Mouse (Mus musculus): ENCODE measurements around the gene Ccdc22. TPM values are rescaled to one million over a fixed set of nuclear protein-coding genes. Genes with fewer than 3 reads are reported as not detected.
A peak's percentile ranks its signal among the peaks of the same experiment; 100 is the strongest.

The Ccdc22 gene
- total RNA-seq, 1 experiment: 19.5 TPM

DNA sequence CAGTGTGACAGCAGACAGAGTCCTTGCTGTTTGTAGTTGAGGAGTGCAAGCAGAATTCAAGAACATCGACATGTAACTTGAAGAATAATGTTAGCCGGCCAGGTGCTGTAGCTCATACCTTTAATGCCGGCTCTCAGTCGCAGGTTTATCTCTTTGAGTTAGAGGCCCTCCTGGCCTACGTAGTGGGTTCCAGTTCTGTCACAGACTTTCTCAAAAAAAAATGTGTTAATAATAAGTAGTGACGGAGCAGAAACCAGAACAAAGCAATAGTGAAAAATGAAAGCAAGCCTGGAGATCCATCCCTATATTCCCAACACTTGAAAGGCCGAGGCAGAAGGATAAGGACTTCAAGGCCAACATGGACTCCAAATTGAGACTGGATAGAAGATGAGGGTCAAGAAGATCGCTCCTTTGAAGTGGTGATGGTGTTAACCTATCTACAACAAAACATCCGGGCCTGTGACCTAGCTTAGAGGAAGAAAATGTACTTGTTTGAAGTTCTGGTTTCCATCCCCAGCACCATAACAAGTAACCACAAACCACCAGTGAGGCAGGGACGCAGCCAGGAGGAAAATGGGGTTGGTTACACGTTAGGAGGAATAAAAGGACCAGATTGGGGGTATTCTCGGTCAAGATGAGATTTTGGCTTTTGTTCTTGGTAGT lies 12.7 kb upstream of the Ccdc22 start:
- Histone ChIP-seq H3K36me3 (ENCODE audit: control insufficient read depth, insufficient read depth, low read length, poor library complexity, severe bottlenecking) (no peaks in the 10 kb centered on the region), H3K27ac (ENCODE audit: insufficient read depth, low read depth, low read length, poor library complexity, severe bottlenecking) (no peak overlapping the region), H3K9ac (ENCODE audit: insufficient read depth, low read depth, low read length, poor library complexity, severe bottlenecking) (no peak overlapping the region), H3K4me1 (ENCODE audit: control insufficient read depth in 2 of 2, insufficient read depth in 2 of 2, low read length in 2 of 2, poor library complexity in 1 of 2) (no peaks in the 10 kb centered on the region), H3K9me3 (ENCODE audit: control insufficient read depth, insufficient read depth, low read depth, low read length) (no peaks in the 10 kb centered on the region), H3K4me3 (ENCODE audit: insufficient read depth in 1 of 2, low read depth in 1 of 2, low read length in 2 of 2, poor library complexity in 1 of 2, severe bottlenecking in 1 of 2) (no peak overlapping the region)
- no peak for DNase-seq (ENCODE audit: low read depth, low spot score)
- in situ Hi-C loops (cut with MboI; ENCODE audit: low sequenced_read_pairs in 2 of 2, unreplicated experiment in 2 of 2): no loop called here
- TF ChIP-seq MAFK (IDR thresholded peaks at IDR 0.05; ENCODE audit: insufficient read depth, low read depth, low read length) (no peak), HCFC1 (IDR thresholded peaks at IDR 0.05; ENCODE audit: borderline replicate concordance, insufficient read depth, low read length) (no peak), ZNF384 (IDR thresholded peaks at IDR 0.05; ENCODE audit: low read depth, low read length) (no peak), ZC3H11A (IDR thresholded peaks at IDR 0.05; ENCODE audit: borderline replicate concordance, low read depth, low read length) (no peak), CHD2 (IDR thresholded peaks at IDR 0.05; ENCODE audit: low read depth, low read length) (no peak)

DNA sequence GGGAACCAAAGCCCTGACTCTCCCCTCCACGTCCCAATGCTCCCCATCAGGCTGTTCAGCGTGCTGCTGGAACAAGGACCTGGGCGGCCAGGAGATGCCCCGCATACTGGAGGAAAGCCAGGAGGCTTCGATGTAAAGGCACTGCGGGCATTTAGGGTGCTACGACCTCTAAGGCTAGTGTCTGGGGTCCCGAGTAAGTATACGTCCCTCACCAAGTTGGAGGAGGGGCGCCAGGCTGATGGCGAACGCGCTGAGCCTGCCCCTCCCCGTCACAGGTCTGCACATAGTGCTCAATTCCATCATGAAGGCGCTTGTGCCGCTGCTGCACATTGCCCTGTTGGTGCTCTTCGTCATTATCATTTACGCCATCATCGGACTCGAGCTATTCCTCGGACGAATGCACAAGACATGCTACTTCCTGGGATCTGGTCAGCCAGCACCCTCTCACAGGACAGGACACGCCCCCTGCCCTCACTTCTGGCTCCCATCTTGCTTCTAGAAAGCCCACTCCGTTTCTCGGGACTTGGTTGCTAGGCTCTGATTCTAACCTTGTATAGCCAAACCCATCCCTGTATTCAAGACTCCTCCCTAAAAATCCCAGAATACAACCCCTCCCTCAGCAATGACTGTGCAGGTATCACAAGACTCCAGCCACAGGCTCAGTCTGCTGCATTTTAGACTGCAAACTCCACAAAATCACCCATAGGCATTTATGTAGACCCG lies 5.4 kb upstream of the Ccdc22 start:
- Histone ChIP-seq H3K27ac (ENCODE audit: insufficient read depth, low read depth, low read length, poor library complexity, severe bottlenecking) (no peak overlapping the region), H3K9me3 (ENCODE audit: control insufficient read depth, insufficient read depth, low read depth, low read length) (no peaks in the 10 kb centered on the region), H3K36me3 (ENCODE audit: control insufficient read depth, insufficient read depth, low read length, poor library complexity, severe bottlenecking) (no peaks in the 10 kb centered on the region), H3K9ac (ENCODE audit: insufficient read depth, low read depth, low read length, poor library complexity, severe bottlenecking) (peak overlapping the region; percentile 51), H3K4me1 (ENCODE audit: control insufficient read depth in 2 of 2, insufficient read depth in 2 of 2, low read length in 2 of 2, poor library complexity in 1 of 2) (peaks cover 0 to 4% of the 10 kb centered on the region in 2 experiments; a peak in 1 of 4 replicates), H3K4me3 (ENCODE audit: insufficient read depth in 1 of 2, low read depth in 1 of 2, low read length in 2 of 2, poor library complexity in 1 of 2, severe bottlenecking in 1 of 2) (peak overlapping the region; percentile 24 to 46; a peak in 3 of 4 replicates)
- no peak for DNase-seq (ENCODE audit: low read depth, low spot score)
- no peak for TF ChIP-seq ZNF384 (IDR thresholded peaks at IDR 0.05; ENCODE audit: low read depth, low read length)
- no peak for TF ChIP-seq HCFC1 (IDR thresholded peaks at IDR 0.05; ENCODE audit: borderline replicate concordance, insufficient read depth, low read length)
- no peak for TF ChIP-seq MAFK (IDR thresholded peaks at IDR 0.05; ENCODE audit: insufficient read depth, low read depth, low read length)
- no peak for TF ChIP-seq ZC3H11A (IDR thresholded peaks at IDR 0.05; ENCODE audit: borderline replicate concordance, low read depth, low read length)
- TF ChIP-seq CHD2 (IDR thresholded peaks at IDR 0.05; ENCODE audit: low read depth, low read length): no peak
- in situ Hi-C loops (cut with MboI; ENCODE audit: low sequenced_read_pairs in 2 of 2, unreplicated experiment in 2 of 2): no loop called here

GRCm38 (mm10) chrX:7610035-7610434 lies 4.7 kb upstream of the Ccdc22 start:
- H3K9ac ChIP-seq (ENCODE audit: insufficient read depth, low read depth, low read length, poor library complexity, severe bottlenecking): 0 out of 2 replicates have a peak overlapping the region, but pooled peaks have one; percentile 43
- no peak for TF ChIP-seq MAFK (IDR thresholded peaks at IDR 0.05; ENCODE audit: insufficient read depth, low read depth, low read length)
- TF ChIP-seq ZC3H11A (IDR thresholded peaks at IDR 0.05; ENCODE audit: borderline replicate concordance, low read depth, low read length): no peak
- TF ChIP-seq HCFC1 (IDR thresholded peaks at IDR 0.05; ENCODE audit: borderline replicate concordance, insufficient read depth, low read length): no peak
- no peak for TF ChIP-seq CHD2 (IDR thresholded peaks at IDR 0.05; ENCODE audit: low read depth, low read length)
- TF ChIP-seq ZNF384 (IDR thresholded peaks at IDR 0.05; ENCODE audit: low read depth, low read length): no peak
- H3K4me1 ChIP-seq (ENCODE audit: control insufficient read depth in 2 of 2, insufficient read depth in 2 of 2, low read length in 2 of 2, poor library complexity in 1 of 2): peaks cover 0 to 4% of the 10 kb centered on the region in 2 experiments; a peak in 1 of 4 replicates
- no peak overlapping the region for H3K27ac ChIP-seq (ENCODE audit: insufficient read depth, low read depth, low read length, poor library complexity, severe bottlenecking)
- DNase-seq (ENCODE audit: low read depth, low spot score): no peak
- H3K9me3 ChIP-seq (ENCODE audit: control insufficient read depth, insufficient read depth, low read depth, low read length): no peaks in the 10 kb centered on the region
- in situ Hi-C loops (cut with MboI; ENCODE audit: low sequenced_read_pairs in 2 of 2, unreplicated experiment in 2 of 2): no loop called here
- H3K4me3 ChIP-seq (ENCODE audit: insufficient read depth in 1 of 2, low read depth in 1 of 2, low read length in 2 of 2, poor library complexity in 1 of 2, severe bottlenecking in 1 of 2): peak overlapping the region; percentile 11 to 24; a peak in 2 of 4 replicates
- no peaks in the 10 kb centered on the region for H3K36me3 ChIP-seq (ENCODE audit: control insufficient read depth, insufficient read depth, low read length, poor library complexity, severe bottlenecking)

GRCm38 (mm10) chrX:7606783-7607182 lies 1.5 kb upstream of the Ccdc22 start, which contains the start of gene Cacna1f:
Gene Cacna1f (plus strand): TSS chrX:7607083.
- Histone ChIP-seq H3K9me3 (ENCODE audit: control insufficient read depth, insufficient read depth, low read depth, low read length) (no peaks in the 10 kb centered on the region), H3K4me1 (ENCODE audit: control insufficient read depth in 2 of 2, insufficient read depth in 2 of 2, low read length in 2 of 2, poor library complexity in 1 of 2) (peaks cover 0 to 4% of the 10 kb centered on the region in 2 experiments; a peak in 1 of 4 replicates), H3K4me3 (ENCODE audit: insufficient read depth in 1 of 2, low read depth in 1 of 2, low read length in 2 of 2, poor library complexity in 1 of 2, severe bottlenecking in 1 of 2) (no peak within 1 kb of the TSS), H3K27ac (ENCODE audit: insufficient read depth, low read depth, low read length, poor library complexity, severe bottlenecking) (no peak within 1 kb of the TSS), H3K9ac (ENCODE audit: insufficient read depth, low read depth, low read length, poor library complexity, severe bottlenecking) (no peak within 1 kb of the TSS), H3K36me3 (ENCODE audit: control insufficient read depth, insufficient read depth, low read length, poor library complexity, severe bottlenecking) (no peaks in the 10 kb centered on the region)
- no peak for TF ChIP-seq HCFC1 (IDR thresholded peaks at IDR 0.05; ENCODE audit: borderline replicate concordance, insufficient read depth, low read length)
- no peak for TF ChIP-seq ZNF384 (IDR thresholded peaks at IDR 0.05; ENCODE audit: low read depth, low read length)
- in situ Hi-C loops (cut with MboI; ENCODE audit: low sequenced_read_pairs in 2 of 2, unreplicated experiment in 2 of 2): no loop called here
- no peak for DNase-seq (ENCODE audit: low read depth, low spot score)
